Mouse (Mus musculus) embryonic fibroblast, embryonic 13.5 days (primary cell): Measurements from ENCODE around the gene Pbld2.

Experiments
- CTCF ChIP-seq: IDR thresholded peaks from 2 replicates; pipeline ENCODE4 v1.5.1; 2011; ENCODE audit warnings: mild to moderate bottlenecking, control low read depth, low read length, moderate library complexity, borderline replicate concordance; ENCODE audit not compliant: insufficient read depth
- POLR2A ChIP-seq: IDR thresholded peaks from 2 replicates; pipeline ENCODE4 v1.6.1; 2011; ENCODE audit warnings: low read depth, mild to moderate bottlenecking, control low read depth, low read length, moderate library complexity

GRCm38 (mm10) chr10:63086304-63086703 is 62.2 kb downstream of the Pbld2 start:
- TF ChIP-seq CTCF (no peak), POLR2A (no peak)
